Mouse (Mus musculus) embryonic facial prominence, embryonic 10.5 days (tissue): Measurements from ENCODE around the gene Cops6. TPM values are rescaled to one million over a fixed set of nuclear protein-coding genes. Genes with fewer than 3 reads are reported as not detected.

Experiments used
- DNase-seq: peaks from one replicate; pipeline ENCODE4 v3.0.0-alpha.2; 2017; ENCODE audit warnings: low spot score
- H3K27ac ChIP-seq: fragments of 300-500 bp; sonication (generic); replicated peaks from 2 replicates; pipeline ENCODE4 v1.5.1; 2016; ENCODE audit warnings: mild to moderate bottlenecking
- H3K27me3 ChIP-seq: fragments of 300-500 bp; sonication (generic); replicated peaks from 2 replicates; pipeline ENCODE4 v1.6.1; 2016; ENCODE audit warnings: low read depth, mild to moderate bottlenecking; ENCODE audit not compliant: poor library complexity, severe bottlenecking
- H3K36me3 ChIP-seq: fragments of 300-500 bp; sonication (generic); replicated peaks from 2 replicates; pipeline ENCODE4 v1.6.1; 2016; ENCODE audit warnings: mild to moderate bottlenecking, moderate library complexity
- H3K4me1 ChIP-seq: fragments of 300-500 bp; sonication (generic); 2 replicates; pipeline ENCODE4 v1.6.1; 2016
- H3K4me3 ChIP-seq: fragments of 300-500 bp; sonication (generic); 2 replicates; pipeline ENCODE4 v1.5.1; 2016; ENCODE audit warnings: mild to moderate bottlenecking, moderate library complexity
- H3K9me3 ChIP-seq: fragments of 300-500 bp; sonication (generic); 2 replicates; pipeline ENCODE4 v1.6.1; 2016; ENCODE audit warnings: mild to moderate bottlenecking
- WGBS: fragments of 180-500 bp; shearing (Covaris S2); methylation state at CpG from one replicate; pipeline ENCODE4 v1.1.7; 2016; 5-methylcytosine and 5-hydroxymethylcytosine counted together
- polyA plus RNA-seq: library from polyadenylated mRNA; unstranded; fragments of >200 nt; fragmentation: Nextera tagmentation; extraction: Ambion mirVana; gene quantifications from 2 replicates; pipeline ENCODE4 v1.2.1, GENCODE M21; 2016

Gene Cops6
- 357 and 367 TPM in 2 replicates for polyA plus RNA-seq

DNA sequence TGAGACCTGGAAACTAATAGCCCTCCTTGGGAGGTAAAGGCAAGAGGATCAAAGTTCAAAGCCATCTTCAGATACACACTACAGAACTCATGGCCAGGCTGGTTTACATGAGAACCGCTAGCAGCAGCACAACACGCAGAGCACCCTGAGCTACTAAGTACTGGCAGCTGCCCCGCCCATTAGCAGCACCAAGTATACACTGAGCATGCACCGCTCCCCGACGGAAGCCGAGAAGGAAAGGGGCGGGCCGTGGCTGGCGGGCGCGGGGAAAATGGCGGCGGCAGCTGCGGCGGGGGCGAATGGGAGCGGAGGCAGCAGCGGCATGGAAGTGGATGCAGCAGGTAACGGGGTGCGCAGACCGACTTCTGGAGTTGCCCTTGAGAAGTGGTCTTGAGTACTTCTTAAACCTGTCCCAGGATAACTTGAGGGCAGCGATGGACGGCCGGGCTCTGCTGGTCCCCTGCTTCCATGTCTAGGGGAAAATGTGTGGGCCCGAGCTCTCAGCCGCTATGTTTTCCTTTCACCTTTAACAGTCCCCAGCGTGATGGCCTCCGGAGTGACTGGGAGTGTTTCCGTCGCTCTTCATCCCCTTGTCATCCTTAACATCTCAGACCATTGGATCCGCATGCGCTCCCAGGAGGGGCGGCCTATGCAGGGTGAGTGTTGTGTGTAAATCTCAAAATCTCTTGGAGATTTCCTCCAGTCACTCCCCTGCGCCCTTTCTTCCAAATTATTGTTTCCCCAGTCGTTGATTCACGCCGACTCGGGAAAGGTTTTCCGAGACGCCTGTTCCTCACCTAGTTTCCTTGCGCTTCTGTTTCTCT lies at the start of gene Cops6:
TSS of gene Cops6 (plus strand) at position 230 of the 824 bp plus-strand sequence.
- Histone ChIP-seq H3K9me3 (no peaks in the 10 kb centered on the region), H3K4me3 (peak within 1 kb of the TSS; percentile 84), H3K27me3 (no peaks in the 10 kb centered on the region), H3K36me3 (peaks cover 41% of the 10 kb centered on the region), H3K4me1 (peaks cover 25% of the 10 kb centered on the region), H3K27ac (peak within 1 kb of the TSS; percentile 90)
- peak; percentile 97 for DNase-seq
- WGBS = 1% methylated on average over 42 of the region's 42 CpGs

DNA sequence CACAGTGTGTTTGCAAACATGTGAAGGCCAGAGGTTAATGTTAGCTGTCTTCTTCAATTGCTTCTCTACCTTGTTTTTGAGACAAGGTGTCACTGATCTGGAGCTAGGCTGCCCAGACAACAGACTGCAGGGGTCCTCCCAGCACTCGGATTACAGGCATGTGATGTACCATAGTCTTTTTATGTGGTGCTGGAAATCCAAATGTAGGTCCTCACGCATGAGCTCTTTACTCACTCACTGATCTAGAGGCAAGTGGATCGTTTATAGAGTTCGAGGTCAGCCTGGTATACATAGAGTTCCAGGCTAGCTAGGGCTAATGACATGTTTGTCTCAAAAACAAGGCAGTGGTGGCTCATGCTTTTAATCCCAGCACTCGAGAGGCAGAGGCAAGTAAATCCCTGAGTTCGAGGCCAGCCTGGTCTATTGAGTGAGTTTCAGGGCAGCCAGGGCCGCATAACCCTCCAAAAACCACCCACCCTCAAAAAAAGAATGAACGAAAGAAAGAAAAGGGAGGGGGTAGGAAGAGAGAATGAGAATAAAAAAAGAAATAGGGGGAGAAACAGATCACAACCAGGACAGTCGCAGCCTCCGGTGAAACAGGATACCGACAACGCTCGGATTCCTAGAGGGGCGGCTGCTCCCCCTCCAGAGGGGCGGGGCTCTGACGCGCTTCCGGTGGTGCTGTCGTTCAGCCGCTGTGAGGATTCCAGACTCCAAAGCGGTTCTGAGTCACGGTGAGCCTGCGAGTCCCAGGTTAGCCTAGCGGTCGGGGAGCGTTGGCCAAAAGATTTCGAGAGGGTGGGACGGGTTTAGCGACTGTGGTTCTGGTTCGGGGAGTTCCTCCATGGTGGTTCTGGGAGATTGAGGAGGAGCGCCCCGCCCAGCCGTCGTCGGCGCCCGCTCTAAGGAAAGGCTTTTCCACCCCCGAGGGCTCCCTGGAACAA lies 44.3 kb upstream of the Cops6 start, which contains the start of gene Zscan21:
TSS of gene Zscan21 (plus strand) at position 649 of the 944 bp plus-strand sequence.
- Histone ChIP-seq H3K9me3 (no peaks in the 10 kb centered on the region), H3K4me3 (peak within 1 kb of the TSS; percentile 78), H3K27ac (peak within 1 kb of the TSS; percentile 95), H3K36me3 (peaks cover 30% of the 10 kb centered on the region), H3K27me3 (no peaks in the 10 kb centered on the region), H3K4me1 (peaks cover 13% of the 10 kb centered on the region)
- 7% methylated on average over 38 of the region's 38 CpGs for WGBS
- peak; percentile 94 for DNase-seq

DNA sequence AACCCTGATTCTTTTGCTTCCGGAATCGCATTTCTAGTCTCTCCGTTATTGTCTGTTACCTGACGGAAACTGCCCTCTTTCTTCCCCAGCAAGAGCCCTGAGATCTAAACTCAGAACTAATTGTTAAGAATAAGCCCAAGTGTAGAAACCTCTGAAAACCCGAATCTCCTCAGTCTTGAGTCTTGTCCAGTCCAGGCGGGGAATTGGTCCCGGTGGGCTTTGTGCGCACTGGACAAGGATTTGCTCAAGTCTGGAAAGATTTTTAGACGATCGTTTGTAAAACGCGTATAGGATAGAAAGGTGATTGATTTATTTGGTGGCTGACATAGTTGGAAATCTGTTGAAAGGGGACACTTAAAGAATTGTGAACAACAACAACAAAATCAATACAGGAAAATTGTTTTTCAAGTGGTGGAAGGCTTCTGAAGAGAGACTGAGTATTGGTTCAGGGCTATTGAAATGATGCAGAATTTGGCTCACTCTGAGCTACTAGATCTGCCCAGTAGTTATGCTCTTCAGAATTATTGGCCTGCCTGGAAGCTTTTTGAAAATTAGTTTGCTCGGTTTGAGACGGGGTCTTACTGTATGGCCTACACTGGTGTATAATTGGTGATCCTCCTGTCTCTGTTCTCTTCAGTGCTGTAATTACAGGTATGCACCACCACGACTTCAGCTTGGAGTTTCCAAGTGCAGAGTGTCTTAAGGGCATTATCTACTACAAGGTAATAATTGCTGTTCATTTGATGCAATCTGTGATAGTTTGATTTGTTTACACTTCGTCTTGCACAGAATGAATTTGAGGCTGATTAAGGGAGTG lies 43.5 kb upstream of the Cops6 start:
- no peaks in the 10 kb centered on the region for H3K27me3 ChIP-seq
- no peaks in the 10 kb centered on the region for H3K9me3 ChIP-seq
- H3K4me3 ChIP-seq = peak overlapping the region; percentile 78
- peak overlapping the region; percentile 95 for H3K27ac ChIP-seq
- 11% methylated on average over 16 of the region's 16 CpGs for WGBS
- H3K4me1 ChIP-seq = peaks cover 13% of the 10 kb centered on the region
- peaks cover 36% of the 10 kb centered on the region for H3K36me3 ChIP-seq
- DNase-seq = peak; percentile 16

DNA sequence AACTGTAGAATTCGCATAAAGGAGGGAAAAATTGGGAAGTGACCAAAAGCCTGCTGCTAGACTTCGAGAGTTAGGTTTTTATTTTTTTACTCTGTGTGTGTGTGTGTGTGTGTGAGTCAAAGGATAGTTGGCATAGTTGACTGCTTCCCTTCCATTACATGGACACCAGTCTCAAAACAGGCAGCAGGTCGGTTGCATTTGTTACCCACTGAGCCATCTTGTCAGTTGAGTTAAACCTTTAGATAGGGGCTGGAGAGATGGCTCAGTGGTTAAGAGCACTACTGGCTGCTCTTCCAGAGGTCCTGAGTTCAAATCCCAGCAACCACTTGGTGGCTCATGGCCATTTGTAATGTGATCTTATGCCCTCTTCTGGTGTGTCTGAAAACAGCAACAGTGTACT lies 42.8 kb upstream of the Cops6 start:
- WGBS = 82% methylated on average over 3 of the region's 3 CpGs
- no peak for DNase-seq
- Histone ChIP-seq H3K4me3 (peak overlapping the region; percentile 78), H3K36me3 (peaks cover 42% of the 10 kb centered on the region), H3K9me3 (no peaks in the 10 kb centered on the region), H3K4me1 (peaks cover 13% of the 10 kb centered on the region), H3K27me3 (no peaks in the 10 kb centered on the region), H3K27ac (peak overlapping the region; percentile 95)

DNA sequence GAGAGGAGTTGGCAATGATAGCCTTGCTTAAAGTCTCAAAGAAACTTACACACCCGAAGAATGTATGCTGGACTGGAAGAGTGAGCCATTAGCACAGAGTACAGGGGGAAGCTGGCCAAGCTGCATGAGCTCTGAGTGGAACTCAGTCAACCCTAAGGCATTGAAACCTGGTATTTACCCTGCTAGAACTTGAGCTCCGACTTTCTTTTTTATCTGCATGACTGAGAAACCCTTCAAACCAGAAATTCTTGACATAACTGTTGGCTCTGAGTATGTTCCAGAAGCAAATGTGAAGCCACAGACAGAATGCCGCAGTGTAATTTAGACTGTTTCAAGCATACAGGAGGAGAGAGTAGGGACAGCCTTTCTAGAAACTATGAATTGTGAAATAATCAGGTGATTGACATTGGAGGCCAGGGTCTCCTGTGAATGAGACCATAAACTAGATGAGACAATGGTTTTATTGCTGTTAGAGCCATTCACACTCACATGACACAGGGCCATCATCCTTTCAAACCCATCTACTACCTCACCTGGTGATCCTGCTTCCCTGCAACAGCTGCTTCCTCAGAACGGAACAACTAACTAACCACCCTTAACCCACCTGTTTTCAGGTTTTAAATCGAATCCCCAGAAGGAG lies 28.3 kb upstream of the Cops6 start:
- no peak for DNase-seq
- peaks cover 85% of the 10 kb centered on the region for H3K36me3 ChIP-seq
- WGBS = 94% methylated on average over 5 of the region's 5 CpGs
- no peaks in the 10 kb centered on the region for H3K4me1 ChIP-seq
- no peaks in the 10 kb centered on the region for H3K9me3 ChIP-seq
- H3K27me3 ChIP-seq = no peaks in the 10 kb centered on the region
- H3K4me3 ChIP-seq = no peak overlapping the region
- no peak overlapping the region for H3K27ac ChIP-seq

DNA sequence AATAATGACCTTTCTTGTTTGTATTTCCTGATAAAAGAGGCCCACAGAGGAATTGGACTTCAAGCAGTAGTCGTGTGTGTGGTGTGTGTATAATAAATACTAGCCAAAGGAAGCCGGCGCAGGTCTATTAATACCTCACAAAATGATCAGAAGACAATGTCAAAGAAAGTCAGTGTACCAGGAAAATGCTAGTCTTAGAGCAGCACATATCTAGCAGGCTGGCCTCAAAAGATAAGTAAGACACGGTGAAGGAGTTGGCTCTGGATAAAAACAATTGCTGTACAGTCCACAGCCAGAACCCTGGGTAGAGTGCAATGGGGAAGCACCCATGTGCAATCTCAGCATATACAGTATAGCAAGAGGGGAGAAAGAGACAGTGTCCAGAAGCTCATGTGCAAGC lies 23.6 kb upstream of the Cops6 start:
- Histone ChIP-seq H3K36me3 (peaks cover 58% of the 10 kb centered on the region), H3K4me1 (no peaks in the 10 kb centered on the region)
- 92% methylated on average over 4 of the region's 4 CpGs for WGBS

DNA sequence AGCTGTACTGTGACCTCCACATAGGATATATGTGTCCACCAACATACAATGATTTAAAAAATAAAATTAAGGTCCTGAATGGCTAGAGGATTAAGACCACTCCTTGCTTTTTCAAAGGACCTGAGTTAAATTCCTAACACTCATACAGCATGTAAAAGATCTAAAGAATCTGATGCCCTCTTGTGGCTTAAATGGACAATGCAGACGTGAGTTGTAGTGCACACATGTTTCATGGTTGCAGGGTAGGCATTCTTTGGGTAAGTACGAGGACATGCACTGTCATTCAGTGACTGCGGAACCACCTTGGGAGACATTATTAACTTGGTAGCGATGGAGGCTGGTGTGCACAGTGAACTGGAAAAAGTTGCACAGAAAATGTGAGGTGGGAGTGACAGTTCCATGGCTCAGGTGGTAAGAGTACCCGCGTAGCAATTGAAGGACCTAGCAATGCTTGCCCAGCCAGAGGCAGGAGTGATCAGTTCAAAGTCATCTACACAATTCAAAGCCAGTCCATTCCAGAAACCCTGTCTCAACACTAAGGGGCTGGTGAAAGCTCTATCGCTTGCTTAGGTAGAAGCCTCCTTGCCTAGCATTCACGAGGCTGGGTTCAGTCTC lies 22.8 kb upstream of the Cops6 start:
- Histone ChIP-seq H3K4me1 (no peaks in the 10 kb centered on the region), H3K36me3 (peaks cover 57% of the 10 kb centered on the region), H3K4me3 (no peak overlapping the region), H3K27ac (no peak overlapping the region), H3K9me3 (no peaks in the 10 kb centered on the region), H3K27me3 (no peaks in the 10 kb centered on the region)
- DNase-seq = no peak
- 65% methylated on average over 8 of the region's 8 CpGs for WGBS

More for the DNA sequence above, 23.6 kb upstream of the Cops6 start:
- no peaks in the 10 kb centered on the region for H3K27me3 ChIP-seq
- H3K4me3 ChIP-seq = no peak overlapping the region
- H3K9me3 ChIP-seq = no peaks in the 10 kb centered on the region
- no peak overlapping the region for H3K27ac ChIP-seq
- DNase-seq = no peak

DNA sequence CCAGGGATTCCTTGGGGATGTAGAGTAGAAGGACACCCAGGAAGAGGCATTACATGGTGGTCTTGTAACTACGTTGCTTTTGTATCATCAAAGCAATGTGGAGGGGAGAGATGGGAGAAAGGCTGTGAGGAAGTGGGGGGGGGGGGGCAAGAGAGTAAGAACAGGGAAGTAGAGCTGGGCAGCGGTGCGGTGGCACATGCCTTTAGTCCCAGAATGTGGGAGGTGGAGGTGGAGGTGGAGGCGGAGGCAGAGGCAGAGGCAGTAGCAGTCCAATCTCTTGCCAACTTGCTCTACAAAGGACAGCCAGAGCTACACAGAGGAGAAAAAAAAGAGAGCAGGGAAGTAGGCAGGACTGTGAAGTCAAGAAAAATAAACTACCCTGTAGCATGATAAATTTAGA lies 22.3 kb upstream of the Cops6 start:
- Histone ChIP-seq H3K36me3 (peaks cover 57% of the 10 kb centered on the region), H3K27ac (no peak overlapping the region), H3K27me3 (no peaks in the 10 kb centered on the region), H3K9me3 (no peaks in the 10 kb centered on the region), H3K4me1 (no peaks in the 10 kb centered on the region), H3K4me3 (no peak overlapping the region)
- WGBS = 76% methylated on average over 4 of the region's 4 CpGs
- no peak for DNase-seq

DNA sequence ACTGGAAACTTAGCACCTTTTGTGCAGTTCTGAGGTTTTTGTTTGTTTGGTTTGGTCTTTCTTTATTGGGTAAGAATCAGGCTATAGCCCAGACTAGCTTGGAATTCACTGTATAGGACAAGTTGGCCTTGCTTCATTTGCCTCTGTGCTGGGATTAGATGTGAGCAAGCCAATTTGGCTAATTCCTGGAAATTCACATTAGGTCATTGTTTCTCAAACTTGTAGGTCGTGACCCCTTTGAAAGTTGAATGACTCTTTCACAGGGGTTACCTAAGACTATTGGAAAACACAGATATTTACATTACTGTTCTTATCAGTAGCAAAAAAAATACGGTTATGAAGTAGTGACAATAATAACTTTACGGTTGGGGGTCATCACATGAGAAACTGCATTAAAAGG lies 6.5 kb upstream of the Cops6 start:
- Histone ChIP-seq H3K9me3 (no peaks in the 10 kb centered on the region), H3K4me1 (peaks cover 6% of the 10 kb centered on the region), H3K36me3 (peaks cover 36% of the 10 kb centered on the region), H3K27me3 (no peaks in the 10 kb centered on the region), H3K4me3 (peak overlapping the region; percentile 86), H3K27ac (peak overlapping the region; percentile 99; the same call in 1 of the 2 replicates)
- no peak for DNase-seq
- WGBS = 87% methylated on average over 3 of the region's 3 CpGs

DNA sequence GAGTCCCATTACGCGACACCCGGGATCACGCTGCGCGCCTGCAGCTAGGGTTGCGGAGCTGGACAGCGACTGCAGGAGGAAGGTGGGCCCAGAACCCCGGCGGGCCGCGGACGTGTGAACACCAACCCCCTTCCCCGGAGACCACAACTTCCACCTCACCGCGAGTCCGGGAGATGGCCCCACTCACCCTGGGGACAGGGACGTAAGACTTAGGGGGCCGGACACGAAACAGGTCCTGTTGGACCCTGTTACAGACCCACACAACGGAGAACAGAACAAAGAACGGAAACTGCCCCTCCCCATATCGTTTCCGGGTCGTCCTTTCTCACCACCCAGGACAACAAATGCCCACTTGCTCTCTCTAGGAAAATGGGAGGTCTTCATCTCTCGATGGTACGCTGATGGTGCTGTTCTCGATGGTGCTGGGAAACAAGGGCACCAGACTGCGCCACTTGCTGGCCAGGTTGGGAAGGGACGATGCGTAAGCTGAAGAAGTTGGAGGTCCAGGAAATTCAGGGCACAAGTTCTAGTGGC lies 5.4 kb upstream of the Cops6 start, which contains the start of gene Zfp113:
TSS of gene Zfp113 (minus strand) at position 302 of the 534 bp plus-strand sequence.
- peaks cover 10% of the 10 kb centered on the region for H3K4me1 ChIP-seq
- WGBS = under 1% methylated on average over 31 of the region's 31 CpGs

DNA sequence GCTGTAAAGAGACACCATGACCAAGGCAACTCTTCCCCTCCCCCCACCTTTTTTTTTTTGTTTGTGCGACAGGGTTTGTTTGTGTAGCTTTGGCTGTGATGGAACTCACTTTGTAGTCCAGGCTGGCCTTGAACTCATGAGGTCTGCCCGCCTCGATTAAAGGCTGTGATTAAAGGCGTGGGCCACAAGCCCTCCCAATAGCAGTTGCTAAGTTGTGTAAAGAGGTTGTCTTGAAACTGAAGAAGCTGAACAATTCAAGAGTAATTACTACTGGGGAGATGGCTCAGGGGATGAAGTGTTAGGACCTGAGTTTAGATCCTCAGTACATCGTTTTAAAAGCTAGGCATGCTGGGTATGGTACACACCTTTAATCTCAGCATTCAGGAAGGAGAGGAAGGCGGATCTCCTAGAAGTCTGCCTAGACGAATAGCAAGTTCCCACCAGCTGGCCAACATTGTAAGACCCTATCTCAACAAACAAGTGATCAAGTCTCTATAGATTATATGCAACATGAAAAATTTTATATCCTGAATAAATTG lies 578 bp upstream of the Cops6 start:
- peaks cover 33% of the 10 kb centered on the region for H3K36me3 ChIP-seq
- H3K9me3 ChIP-seq = no peaks in the 10 kb centered on the region
- DNase-seq = no peak
- peaks cover 19% of the 10 kb centered on the region for H3K4me1 ChIP-seq
- peak overlapping the region; percentile 84 for H3K4me3 ChIP-seq
- 70% methylated on average over 7 of the region's 7 CpGs for WGBS
- peak overlapping the region; percentile 90 for H3K27ac ChIP-seq
- no peaks in the 10 kb centered on the region for H3K27me3 ChIP-seq

More for the DNA sequence above, 5.4 kb upstream of the Cops6 start, which contains the start of gene Zfp113:
- DNase-seq = peak; percentile 91
- H3K27ac ChIP-seq = peak within 1 kb of the TSS; percentile 99
- H3K9me3 ChIP-seq = no peaks in the 10 kb centered on the region
- H3K4me3 ChIP-seq = peak within 1 kb of the TSS; percentile 86
- no peaks in the 10 kb centered on the region for H3K27me3 ChIP-seq
- peaks cover 31% of the 10 kb centered on the region for H3K36me3 ChIP-seq
